Mouse (Mus musculus) MEL (cell line): ENCODE measurements at regions not wholly inside any gene's neighbourhood (a gene's known extent, or its start where the extent isn't known, plus 50 kb on each side); places are given as distances from the start of the nearest gene placed in this dataset.

Experiments
- DNase-seq: peaks from one replicate; pipeline ENCODE4 v3.0.0; 2011; ENCODE audit warnings: low read depth, low spot score
- H3K27ac ChIP-seq: 2 replicates; pipeline ENCODE4 v1.5.1; 2012; ENCODE audit warnings: low read depth, mild to moderate bottlenecking, control low read depth, low read length, moderate library complexity; ENCODE audit not compliant: control insufficient read depth
- H3K27me3 ChIP-seq, 2 experiments: fragments of 150-350 bp in 1 of 2; sonication (generic) in 1 of 2; 2 replicates each; pipeline ENCODE4 v1.6.1; 2012; ENCODE audit warnings: low read length in 2 of 2, mild to moderate bottlenecking in 2 of 2, improper control_type of control experiment in 1 of 2, moderate library complexity in 1 of 2; ENCODE audit not compliant: insufficient read depth in 2 of 2, control insufficient read depth in 1 of 2
- H3K36me3 ChIP-seq, 2 experiments: 2 replicates each; pipeline ENCODE4 v1.6.1; 2012 to 2014; ENCODE audit warnings: low read length in 2 of 2, improper control_type of control experiment in 1 of 2, inconsistent platforms in 1 of 2, mild to moderate bottlenecking in 1 of 2; ENCODE audit not compliant: insufficient read depth in 2 of 2, control insufficient read depth in 1 of 2
- H3K4me1 ChIP-seq, 2 experiments: fragments of 150-350 bp in 1 of 2; sonication (generic) in 1 of 2; 2 replicates each; pipeline ENCODE4 v1.6.1; 2012; ENCODE audit warnings: low read length in 2 of 2, improper control_type of control experiment in 1 of 2, mild to moderate bottlenecking in 1 of 2; ENCODE audit not compliant: insufficient read depth in 2 of 2, control insufficient read depth in 1 of 2
- H3K4me3 ChIP-seq, 2 experiments: fragments of 150-350 bp in 1 of 2; sonication (generic) in 1 of 2; 2 replicates each; pipeline ENCODE4 v1.5.1; 2012; ENCODE audit warnings: low read depth in 2 of 2, low read length in 2 of 2, mild to moderate bottlenecking in 2 of 2, moderate library complexity in 2 of 2, control low read depth in 1 of 2, improper control_type of control experiment in 1 of 2; ENCODE audit not compliant: control insufficient read depth in 1 of 2, insufficient read depth in 1 of 2
- H3K79me2 ChIP-seq: 2 replicates; pipeline ENCODE4 v1.6.1; 2012; ENCODE audit warnings: mild to moderate bottlenecking, low read length, moderate library complexity; ENCODE audit not compliant: control insufficient read depth, poor library complexity, insufficient read depth
- H3K9ac ChIP-seq: 2 replicates; pipeline ENCODE4 v1.6.1; 2012; ENCODE audit warnings: low read depth, mild to moderate bottlenecking, control low read depth, low read length, moderate library complexity; ENCODE audit not compliant: control insufficient read depth, poor library complexity, severe bottlenecking
- H3K9me3 ChIP-seq: fragments of 150-350 bp; sonication (generic); replicated peaks from 2 replicates; pipeline ENCODE4 v1.6.1; 2012; ENCODE audit warnings: mild to moderate bottlenecking, low read length, improper control_type of control experiment, moderate library complexity; ENCODE audit not compliant: insufficient read depth
- BHLHE40 ChIP-seq: IDR thresholded peaks from 2 replicates; pipeline ENCODE4 v1.6.1; 2012; ENCODE audit warnings: low read depth, mild to moderate bottlenecking, inconsistent platforms, low read length, improper control_type of control experiment, borderline replicate concordance
- CHD2 ChIP-seq: IDR thresholded peaks from 2 replicates; pipeline ENCODE4 v1.6.1; 2011; ENCODE audit warnings: low read length, improper control_type of control experiment
- CTCF ChIP-seq, 3 experiments: IDR thresholded peaks in 2 of 3; conservative IDR thresholded peaks in 1 of 3; 2 replicates each; pipeline ENCODE4 v1.5.1; 2011 to 2012; ENCODE audit warnings: low read length in 3 of 3, low read depth in 2 of 3, mild to moderate bottlenecking in 2 of 3, improper control_type of control experiment in 1 of 3, inconsistent platforms in 1 of 3, mixed read lengths in 1 of 3, moderate library complexity in 1 of 3; ENCODE audit not compliant: control insufficient read depth in 1 of 3, insufficient read depth in 1 of 3, poor library complexity in 1 of 3, severe bottlenecking in 1 of 3
- E2F4 ChIP-seq: IDR thresholded peaks from 2 replicates; pipeline ENCODE4 v1.6.1; 2011; ENCODE audit warnings: low read depth, low read length, improper control_type of control experiment, borderline replicate concordance
- EP300 ChIP-seq, 2 experiments: IDR thresholded peaks; 2 replicates each; pipeline ENCODE4 v1.6.1; 2011; ENCODE audit warnings: improper control_type of control experiment in 2 of 2, low read length in 2 of 2, low read depth in 1 of 2, mild to moderate bottlenecking in 1 of 2
- ETS1 ChIP-seq: IDR thresholded peaks from 2 replicates; pipeline ENCODE4 v1.6.1; 2012; ENCODE audit warnings: low read depth, mild to moderate bottlenecking, inconsistent platforms, low read length, improper control_type of control experiment, moderate library complexity
- GATA1 ChIP-seq: IDR thresholded peaks from 2 replicates; pipeline ENCODE4 v1.6.1; 2011; ENCODE audit warnings: low read depth, low read length, improper control_type of control experiment
- HCFC1 ChIP-seq: IDR thresholded peaks from 2 replicates; pipeline ENCODE4 v1.6.1; 2012; ENCODE audit warnings: low read depth, mild to moderate bottlenecking, inconsistent platforms, low read length, improper control_type of control experiment, moderate library complexity
- KAT2A ChIP-seq: conservative IDR thresholded peaks from 2 replicates; pipeline ENCODE4 v1.6.1; 2012; ENCODE audit warnings: low read depth, low read length, improper control_type of control experiment, inconsistent platforms
- MAZ ChIP-seq: IDR thresholded peaks from 2 replicates; pipeline ENCODE4 v1.6.1; 2012; ENCODE audit warnings: low read depth, mild to moderate bottlenecking, inconsistent platforms, low read length, improper control_type of control experiment
- MYC ChIP-seq: IDR thresholded peaks from 2 replicates; pipeline ENCODE4 v1.6.1; 2011; ENCODE audit warnings: low read depth, mild to moderate bottlenecking, low read length, improper control_type of control experiment, moderate library complexity
- NELFE ChIP-seq: IDR thresholded peaks from 2 replicates; pipeline ENCODE4 v1.6.1; 2011; ENCODE audit warnings: low read depth, low read length, improper control_type of control experiment
- POLR2AphosphoS2 ChIP-seq: IDR thresholded peaks from 2 replicates; pipeline ENCODE4 v1.6.1; 2011; ENCODE audit warnings: low read length, improper control_type of control experiment
- RCOR1 ChIP-seq: IDR thresholded peaks from 2 replicates; pipeline ENCODE4 v1.6.1; 2012; ENCODE audit warnings: low read depth, mild to moderate bottlenecking, inconsistent platforms, low read length, improper control_type of control experiment
- TAL1 ChIP-seq: IDR thresholded peaks from 2 replicates; pipeline ENCODE4 v1.6.1; 2012; ENCODE audit warnings: mild to moderate bottlenecking, inconsistent platforms, low read length, moderate library complexity, mixed read lengths
- TBP ChIP-seq: IDR thresholded peaks from 2 replicates; pipeline ENCODE4 v1.8.0; 2011; ENCODE audit warnings: low read depth, low read length, improper control_type of control experiment
- TCF12 ChIP-seq: IDR thresholded peaks from 2 replicates; pipeline ENCODE4 v1.6.1; 2014; ENCODE audit warnings: low read depth, mild to moderate bottlenecking, inconsistent platforms, low read length, improper control_type of control experiment, moderate library complexity
- UBTF ChIP-seq: IDR thresholded peaks from 2 replicates; pipeline ENCODE4 v1.6.1; 2012; ENCODE audit warnings: low read depth, mild to moderate bottlenecking, inconsistent platforms, low read length, improper control_type of control experiment, moderate library complexity, borderline replicate concordance; ENCODE audit not compliant: insufficient read depth
- ZC3H11A ChIP-seq: IDR thresholded peaks from 2 replicates; pipeline ENCODE4 v1.6.1; 2012; ENCODE audit warnings: low read depth, mild to moderate bottlenecking, inconsistent platforms, low read length, improper control_type of control experiment
- ZKSCAN1 ChIP-seq: IDR thresholded peaks from 2 replicates; pipeline ENCODE4 v1.6.1; 2012; ENCODE audit warnings: low read depth, mild to moderate bottlenecking, inconsistent platforms, low read length, improper control_type of control experiment, moderate library complexity
- ZMIZ1 ChIP-seq: IDR thresholded peaks from 2 replicates; pipeline ENCODE4 v1.6.1; 2012; ENCODE audit warnings: low read depth, mild to moderate bottlenecking, inconsistent platforms, low read length, improper control_type of control experiment, moderate library complexity

- no peaks in the 10 kb centered on the region for H3K4me1 ChIP-seq
- H3K27ac ChIP-seq: no peak overlapping the region
- TF ChIP-seq E2F4 (no peak), TAL1 (no peak), MAZ (no peak), EP300 (IDR thresholded peaks at IDR 0.05; ENCODE audit: low read depth in 1 of 2, low read length in 2 of 2) (no peak), ZMIZ1 (no peak), ZC3H11A (no peak)
- no peak overlapping the region for H3K9ac ChIP-seq
- no peak for DNase-seq
- no peaks in the 10 kb centered on the region for H3K27me3 ChIP-seq
- no peaks in the 10 kb centered on the region for H3K79me2 ChIP-seq
- no peak overlapping the region for H3K4me3 ChIP-seq
- H3K36me3 ChIP-seq: no peaks in the 10 kb centered on the region
- no peaks in the 10 kb centered on the region for H3K9me3 ChIP-seq
Observed at GRCm38 (mm10) chr1:77727561-77727960, 212.7 kb upstream of the Epha4 start.

- Histone ChIP-seq H3K9ac (no peak overlapping the region), H3K4me3 (no peak overlapping the region), H3K4me1 (no peaks in the 10 kb centered on the region), H3K27me3 (no peaks in the 10 kb centered on the region), H3K79me2 (no peaks in the 10 kb centered on the region), H3K9me3 (no peaks in the 10 kb centered on the region), H3K36me3 (no peaks in the 10 kb centered on the region), H3K27ac (no peak overlapping the region)
- no peak for DNase-seq
- no peak for TF ChIP-seq TBP
- no peak for TF ChIP-seq CTCF (IDR thresholded peaks at IDR 0.05 in 2 of 3, conservative IDR thresholded peaks at IDR 0.05 in 1 of 3; ENCODE audit: control insufficient read depth in 1 of 3, insufficient read depth in 1 of 3, low read depth in 2 of 3, low read length in 3 of 3, poor library complexity in 1 of 3, severe bottlenecking in 1 of 3)
- TF ChIP-seq TAL1: no peak
- no peak for TF ChIP-seq TCF12
- no peak for TF ChIP-seq UBTF
- TF ChIP-seq POLR2AphosphoS2: no peak
- no peak for TF ChIP-seq MYC
- no peak for TF ChIP-seq RCOR1
- TF ChIP-seq BHLHE40: no peak
- TF ChIP-seq ZKSCAN1: no peak
- TF ChIP-seq E2F4: no peak
Observed at GRCm38 (mm10) chr1:77723246-77723645, 208.4 kb upstream of the Epha4 start.

GRCm38 (mm10) chr1:77720859-77721258 lies 206.0 kb upstream of the Epha4 start:
- Histone ChIP-seq H3K27me3 (no peaks in the 10 kb centered on the region), H3K27ac (no peak overlapping the region), H3K4me1 (no peaks in the 10 kb centered on the region), H3K79me2 (no peaks in the 10 kb centered on the region), H3K9ac (no peak overlapping the region), H3K4me3 (no peak overlapping the region), H3K9me3 (no peaks in the 10 kb centered on the region), H3K36me3 (no peaks in the 10 kb centered on the region)
- TF ChIP-seq ETS1 (no peak), E2F4 (no peak), EP300 (IDR thresholded peaks at IDR 0.05; ENCODE audit: low read depth in 1 of 2, low read length in 2 of 2) (no peak), TCF12 (no peak), HCFC1 (no peak), BHLHE40 (no peak), UBTF (no peak), KAT2A (no peak), TAL1 (no peak), GATA1 (no peak), CHD2 (no peak), NELFE (no peak)
- no peak for DNase-seq
